In the genomic region with DNA sequence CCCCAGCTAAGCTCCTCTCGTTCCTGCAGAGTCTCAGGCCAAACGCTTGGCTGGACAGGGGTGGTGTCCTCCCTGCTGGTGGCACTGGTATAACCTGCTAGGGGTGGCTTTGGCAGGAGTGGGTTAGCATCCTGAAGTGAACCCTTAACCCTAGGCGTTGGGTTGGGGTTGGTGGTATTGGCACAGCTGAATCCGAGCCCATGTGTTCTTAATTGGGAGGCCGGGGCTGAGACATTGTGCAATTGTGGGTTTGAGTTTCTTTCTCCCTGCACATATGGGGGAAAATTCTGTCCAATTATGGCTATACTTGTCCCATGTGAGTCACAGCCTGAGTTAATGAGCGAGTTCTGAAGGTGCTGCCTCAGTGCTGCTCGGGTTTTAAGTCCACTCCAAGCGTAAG, we compare ENCODE assay signal across 16 mouse cellular contexts. TPM values are rescaled to one million over a fixed set of nuclear protein-coding genes. Genes with fewer than 3 reads are reported as not detected.
A peak's percentile ranks its signal among the peaks of the same experiment; 100 is the strongest.
DNase-seq lines count a peak whose midpoint lies in the region; ATAC-seq and TF ChIP-seq lines count a peak whose summit lies in the region.
"Had no signal": no experiment of that assay in that cellular context is flagged by ENCODE, and none has a peak within 500 bp of the region (broad histone marks: within the 10 kb centered on the region; RNA-seq: fewer than 3 reads in every experiment).

No protein-coding gene starts in this region.

- no peak overlapping the region for H3K4me3 ChIP-seq in embryonic facial prominence, embryonic 14.5 days (ENCODE audit: low read depth, low read length)
- H3K4me3 ChIP-seq in myocyte, result no peak overlapping the region
- H3K4me3 ChIP-seq: hindbrain, embryonic 12.5 days; liver, embryonic 13.5 days had no signal

- no peak overlapping the region for H3K9ac ChIP-seq in embryonic facial prominence, embryonic 14.5 days (ENCODE audit: low read depth, low read length)
- H3K9ac ChIP-seq: hindbrain, embryonic 12.5 days; liver, embryonic 13.5 days had no signal

- TF ChIP-seq POLR2A in myocyte (IDR thresholded peaks at IDR 0.05; ENCODE audit: insufficient read length, low read depth), result no peak

- peaks cover 63% of the 10 kb centered on the region for H3K4me1 ChIP-seq in embryonic facial prominence, embryonic 14.5 days (ENCODE audit: control insufficient read depth, insufficient read depth, low read length)

- H3K4me2 ChIP-seq in embryonic facial prominence, embryonic 14.5 days (ENCODE audit: low read depth, low read length), result no peak overlapping the region; the same call in 1 of the 2 replicates
- peak overlapping the region; percentile 74 for H3K4me2 ChIP-seq in myocyte (ENCODE audit: low read depth)
- H3K4me2 ChIP-seq: hindbrain, embryonic 12.5 days; liver, embryonic 13.5 days had no signal

- no peaks in the 10 kb centered on the region for H3K36me3 ChIP-seq in embryonic facial prominence, embryonic 14.5 days (ENCODE audit: control insufficient read depth, insufficient read depth, low read length)
- no peaks in the 10 kb centered on the region for H3K36me3 ChIP-seq in myocyte (ENCODE audit: control insufficient read depth, insufficient read depth)
- H3K36me3 ChIP-seq: hindbrain, embryonic 12.5 days; liver, embryonic 13.5 days had no signal

- 24% methylated on average over 8 of the region's 8 CpGs for WGBS in embryonic facial prominence, embryonic 14.5 days

- H3ac ChIP-seq in myocyte (ENCODE audit: control insufficient read depth, insufficient read length), result no peak overlapping the region

- 0 out of 2 replicates have a peak overlapping the region, but pooled peaks have one; percentile 12 for H3K27ac ChIP-seq in embryonic facial prominence, embryonic 14.5 days (replicated peaks; ENCODE audit: low read depth, low read length)
- H3K27ac ChIP-seq: hindbrain, embryonic 12.5 days; liver, embryonic 13.5 days had no signal

- DNase-seq in frontal cortex, postnatal 25 days (ENCODE audit: low spot score in 2 of 2), result no peak
- peak; percentile 86 for DNase-seq in Muller cell, postnatal 12 days (ENCODE audit: inconsistent ontology term)
- peak; percentile 74 for DNase-seq in embryonic facial prominence, embryonic 14.5 days (ENCODE audit: low spot score)
- DNase-seq in right cerebral cortex, adult 2 months (ENCODE audit: low spot score in 2 of 2), result no peak
- no peak for DNase-seq in spleen, postnatal 4 days (ENCODE audit: low spot score in 2 of 2)
- DNase-seq in urinary bladder, postnatal 36 days (ENCODE audit: low spot score in 2 of 2), result no peak
- DNase-seq: adrenal gland, adult 8-10 months; cerebellum, adult 11 months; kidney, adult 8-10 months; layer of hippocampus, postnatal 36 days; liver, embryonic 13.5 days; spleen, adult 18-20 months had no signal

- no peaks in the 10 kb centered on the region for H3K27me3 ChIP-seq in embryonic facial prominence, embryonic 14.5 days (replicated peaks; ENCODE audit: control insufficient read depth, insufficient read depth, low read length)
- no peaks in the 10 kb centered on the region for H3K27me3 ChIP-seq in myocyte (ENCODE audit: control insufficient read depth, insufficient read depth, insufficient read length)
- H3K27me3 ChIP-seq: hindbrain, embryonic 12.5 days; liver, embryonic 13.5 days had no signal

- no peaks in the 10 kb centered on the region for H3K9me3 ChIP-seq in embryonic facial prominence, embryonic 14.5 days (ENCODE audit: control insufficient read depth, low read length)
- H3K9me3 ChIP-seq: hindbrain, embryonic 12.5 days; liver, embryonic 13.5 days had no signal

- H3K79me2 ChIP-seq in myocyte (ENCODE audit: control insufficient read depth, insufficient read depth), result peaks cover 79% of the 10 kb centered on the region

- peak; percentile 45; the same call in 1 of the 2 replicates for ATAC-seq in frontal cortex, adult (ENCODE audit: low TSS enrichment)
- peak; percentile 53; the same call in 1 of the 2 replicates for ATAC-seq in embryonic facial prominence, embryonic 14.5 days (ENCODE audit: low read depth)
- ATAC-seq: CD4-positive, CD25-positive, alpha-beta regulatory T cell, adult 4 months had no signal

TF ChIP-seq in myocyte, 11 proteins besides CTCF, POLR2A, EP300 and RAD21:
- TF ChIP-seq SRF (IDR thresholded peaks at IDR 0.05; ENCODE audit: control insufficient read depth, insufficient read length, low read depth) (peak; percentile 74), MYOD1 (IDR thresholded peaks at IDR 0.05; ENCODE audit: control insufficient read depth in 1 of 3, insufficient read length in 2 of 3, low read depth in 2 of 3) (peak in 2 of 3 experiments; percentile 27 to 36), MAX (IDR thresholded peaks at IDR 0.05; ENCODE audit: low read depth) (no peak), MYOG (IDR thresholded peaks at IDR 0.05; ENCODE audit: control insufficient read depth in 1 of 3, insufficient read depth in 1 of 3, insufficient read length in 2 of 3, low read depth in 2 of 3) (peak in 1 of 3 experiments; percentile 21), E2F4 (IDR thresholded peaks at IDR 0.05; ENCODE audit: insufficient read depth) (no peak), POLR2AphosphoS2 (IDR thresholded peaks at IDR 0.05; ENCODE audit: insufficient read length, low read depth) (no peak), TCF3 (IDR thresholded peaks at IDR 0.05; ENCODE audit: insufficient read length, low read depth) (no peak), CEBPB (IDR thresholded peaks at IDR 0.05; ENCODE audit: insufficient read depth, poor library complexity, severe bottlenecking) (peak; percentile 98)
TF ChIP-seq in myocyte: peak in this region for 4.

RNA-seq across cellular contexts. Expression of a gene that starts 7.8 kb away (rescaled TPM):
- polyA plus RNA-seq in embryonic facial prominence, embryonic 14.5 days (2014; fragmentation: Nextera tagmentation; extraction: Ambion mirVana), result 30.0 and 31.1 TPM in 2 replicates
- polyA plus RNA-seq in myocyte (2012; fragmentation: generic; extraction: Trizol), result 68.9 TPM

Comparison
In these comparisons a context has a peak if more than half of its experiments do, and no peak if none do; other contexts are left out.
1. DNase-seq: peak in Muller cell, postnatal 12 days (single experiment) and embryonic facial prominence, embryonic 14.5 days (single experiment); none in frontal cortex, postnatal 25 days (0 of 2), right cerebral cortex, adult 2 months (0 of 2), spleen, postnatal 4 days (0 of 2) and urinary bladder, postnatal 36 days (0 of 2).